Mouse (Mus musculus) embryonic fibroblast, embryonic 13.5 days (primary cell): ENCODE data around the gene Nbea.

Experiments used
- CTCF ChIP-seq: IDR thresholded peaks from 2 replicates; pipeline ENCODE4 v1.5.1; 2011; ENCODE audit warnings: mild to moderate bottlenecking, control low read depth, low read length, moderate library complexity, borderline replicate concordance; ENCODE audit not compliant: insufficient read depth
- POLR2A ChIP-seq: IDR thresholded peaks from 2 replicates; pipeline ENCODE4 v1.6.1; 2011; ENCODE audit warnings: low read depth, mild to moderate bottlenecking, control low read depth, low read length, moderate library complexity

- no peak for TF ChIP-seq POLR2A
- TF ChIP-seq CTCF, result no peak
These were observed 440.8 kb downstream of the Nbea start for GRCm38 (mm10) chr3:55742654-55743053.
